Mouse (Mus musculus) hindbrain, embryonic 12.5 days (tissue): ENCODE measurements around the gene Parl. TPM values are rescaled to one million over a fixed set of nuclear protein-coding genes. Genes with fewer than 3 reads are reported as not detected.

Experiments used
- ATAC-seq: fragments of 200-750 bp; cut with Nextera tagmentation; 2 replicates; pipeline ENCODE4 v1.8.0; 2017; ENCODE audit warnings: moderate TSS enrichment; ENCODE audit not compliant: low FRiP score
- H3K27ac ChIP-seq: fragments of 300-500 bp; sonication (generic); 2 replicates; pipeline ENCODE4 v1.5.1; 2016; ENCODE audit warnings: mild to moderate bottlenecking
- H3K27me3 ChIP-seq: fragments of 300-500 bp; sonication (generic); 2 replicates; pipeline ENCODE4 v1.6.1; 2016; ENCODE audit warnings: mild to moderate bottlenecking
- H3K36me3 ChIP-seq: fragments of 300-500 bp; sonication (generic); 2 replicates; pipeline ENCODE4 v1.6.1; 2016; ENCODE audit warnings: mild to moderate bottlenecking
- H3K4me1 ChIP-seq: fragments of 300-500 bp; sonication (generic); 2 replicates; pipeline ENCODE4 v1.6.1; 2016
- H3K4me2 ChIP-seq: fragments of 300-500 bp; sonication (generic); replicated peaks from 2 replicates; pipeline ENCODE4 v1.6.1; 2016; ENCODE audit warnings: mild to moderate bottlenecking
- H3K4me3 ChIP-seq: fragments of 300-500 bp; sonication (generic); 2 replicates; pipeline ENCODE4 v1.5.1; 2016; ENCODE audit warnings: mild to moderate bottlenecking
- H3K9ac ChIP-seq: fragments of 300-500 bp; sonication (generic); 2 replicates; pipeline ENCODE4 v1.6.1; 2016; ENCODE audit warnings: mild to moderate bottlenecking, moderate library complexity
- H3K9me3 ChIP-seq: fragments of 300-500 bp; sonication (generic); replicated peaks from 2 replicates; pipeline ENCODE4 v1.6.1; 2016; ENCODE audit warnings: mild to moderate bottlenecking
- WGBS: fragments of 180-500 bp; shearing (Covaris S2); methylation state at CpG from one replicate; pipeline ENCODE4 v1.1.7; 2016; 5-methylcytosine and 5-hydroxymethylcytosine counted together
- polyA plus RNA-seq: library from polyadenylated mRNA; unstranded; fragments of >200 nt; fragmentation: Nextera tagmentation; extraction: Ambion mirVana; gene quantifications from 2 replicates; pipeline ENCODE4 v1.2.1, GENCODE M21; 2016

The Parl gene
- 80.9 and 85.5 TPM in 2 replicates for polyA plus RNA-seq

- under 1% methylated on average over 52 of the region's 52 CpGs for WGBS
- no peaks in the 10 kb centered on the region for H3K27me3 ChIP-seq
- peaks cover 15% of the 10 kb centered on the region for H3K4me1 ChIP-seq
- no peaks in the 10 kb centered on the region for H3K9me3 ChIP-seq
- H3K4me3 ChIP-seq, result peak within 1 kb of the TSS; percentile 91
- H3K36me3 ChIP-seq, result peaks cover 11% of the 10 kb centered on the region
- H3K9ac ChIP-seq, result peak within 1 kb of the TSS; percentile 82
- H3K27ac ChIP-seq, result peak within 1 kb of the TSS; percentile 80
- peak within 1 kb of the TSS; percentile 72 for H3K4me2 ChIP-seq
- ATAC-seq, result peak; percentile 90
These were observed at the start of gene Parl for GRCm38 (mm10) chr16:20301770-20302649. Gene Parl (minus strand): TSS chr16:20302387.

GRCm38 (mm10) chr16:20345464-20345863, 43.3 kb upstream of the Parl start:
- H3K4me3 ChIP-seq, result no peak overlapping the region
- ATAC-seq, result no peak
- no peak overlapping the region for H3K4me2 ChIP-seq
- no peaks in the 10 kb centered on the region for H3K4me1 ChIP-seq
- WGBS, result 100% methylated on average over 1 of the region's 1 CpGs
- H3K9ac ChIP-seq, result no peak overlapping the region
- H3K27ac ChIP-seq, result no peak overlapping the region
- no peaks in the 10 kb centered on the region for H3K9me3 ChIP-seq
- peaks cover 39% of the 10 kb centered on the region for H3K36me3 ChIP-seq
- no peaks in the 10 kb centered on the region for H3K27me3 ChIP-seq

- 97% methylated on average over 3 of the region's 3 CpGs for WGBS
- no peak overlapping the region for H3K4me3 ChIP-seq
- H3K4me1 ChIP-seq, result no peaks in the 10 kb centered on the region
- H3K27me3 ChIP-seq, result no peaks in the 10 kb centered on the region
- no peak overlapping the region for H3K9ac ChIP-seq
- no peak overlapping the region for H3K4me2 ChIP-seq
- no peak overlapping the region for H3K27ac ChIP-seq
- no peak for ATAC-seq
- H3K9me3 ChIP-seq, result no peaks in the 10 kb centered on the region
- peaks cover 58% of the 10 kb centered on the region for H3K36me3 ChIP-seq
These were observed 36.4 kb upstream of the Parl start for GRCm38 (mm10) chr16:20338616-20339015.

- 93% methylated on average over 8 of the region's 8 CpGs for WGBS
- Histone ChIP-seq H3K4me3 (no peak overlapping the region), H3K36me3 (peaks cover 77% of the 10 kb centered on the region), H3K9ac (no peak overlapping the region), H3K4me1 (no peaks in the 10 kb centered on the region), H3K4me2 (no peak overlapping the region), H3K27ac (no peak overlapping the region), H3K27me3 (no peaks in the 10 kb centered on the region), H3K9me3 (no peaks in the 10 kb centered on the region)
- no peak for ATAC-seq
These were observed 32.7 kb upstream of the Parl start for GRCm38 (mm10) chr16:20334918-20335317.

GRCm38 (mm10) chr16:20328306-20328705, 26.1 kb upstream of the Parl start:
- H3K4me3 ChIP-seq, result no peak overlapping the region
- no peak for ATAC-seq
- peaks cover 32% of the 10 kb centered on the region for H3K36me3 ChIP-seq
- H3K27me3 ChIP-seq, result no peaks in the 10 kb centered on the region
- H3K4me1 ChIP-seq, result no peaks in the 10 kb centered on the region
- H3K4me2 ChIP-seq, result no peak overlapping the region
- H3K27ac ChIP-seq, result no peak overlapping the region
- WGBS, result 91% methylated on average over 5 of the region's 5 CpGs
- H3K9ac ChIP-seq, result no peak overlapping the region
- no peaks in the 10 kb centered on the region for H3K9me3 ChIP-seq

GRCm38 (mm10) chr16:20325286-20325685, 23.1 kb upstream of the Parl start, which contains the start of gene Cyp2ab1:
Gene Cyp2ab1 (minus strand): TSS chr16:20325404.
- WGBS, result 72% methylated on average over 5 of the region's 5 CpGs
- Histone ChIP-seq H3K27ac (no peak within 1 kb of the TSS), H3K27me3 (no peaks in the 10 kb centered on the region), H3K4me2 (no peak within 1 kb of the TSS), H3K9me3 (no peaks in the 10 kb centered on the region), H3K4me1 (no peaks in the 10 kb centered on the region), H3K9ac (no peak within 1 kb of the TSS), H3K4me3 (no peak within 1 kb of the TSS), H3K36me3 (peaks cover 9% of the 10 kb centered on the region)
- no peak for ATAC-seq

- Histone ChIP-seq H3K27me3 (no peaks in the 10 kb centered on the region), H3K4me2 (no peak overlapping the region), H3K36me3 (no peaks in the 10 kb centered on the region; the same call in 1 of the 2 replicates), H3K4me3 (no peak overlapping the region), H3K27ac (no peak overlapping the region), H3K9me3 (no peaks in the 10 kb centered on the region), H3K9ac (no peak overlapping the region), H3K4me1 (no peaks in the 10 kb centered on the region)
- no peak for ATAC-seq
- WGBS, result 85% methylated on average over 5 of the region's 5 CpGs
These were observed 21.7 kb upstream of the Parl start for GRCm38 (mm10) chr16:20323907-20324306.

GRCm38 (mm10) chr16:20322274-20322673, 20.1 kb upstream of the Parl start:
- 93% methylated on average over 4 of the region's 4 CpGs for WGBS
- no peak overlapping the region for H3K4me3 ChIP-seq
- no peak for ATAC-seq
- no peak overlapping the region for H3K9ac ChIP-seq
- H3K4me1 ChIP-seq, result no peaks in the 10 kb centered on the region
- no peaks in the 10 kb centered on the region for H3K9me3 ChIP-seq
- no peaks in the 10 kb centered on the region for H3K36me3 ChIP-seq
- H3K27me3 ChIP-seq, result no peaks in the 10 kb centered on the region
- no peak overlapping the region for H3K27ac ChIP-seq
- H3K4me2 ChIP-seq, result no peak overlapping the region

- no peak overlapping the region for H3K9ac ChIP-seq
These were observed 14.6 kb upstream of the Parl start for GRCm38 (mm10) chr16:20316770-20317169.

GRCm38 (mm10) chr16:20315266-20315665, 13.1 kb upstream of the Parl start:
- Histone ChIP-seq H3K4me2 (no peak overlapping the region), H3K9me3 (no peaks in the 10 kb centered on the region), H3K9ac (no peak overlapping the region), H3K27ac (no peak overlapping the region), H3K36me3 (no peaks in the 10 kb centered on the region), H3K4me3 (no peak overlapping the region), H3K27me3 (no peaks in the 10 kb centered on the region), H3K4me1 (no peaks in the 10 kb centered on the region)
- no peak for ATAC-seq
- WGBS, result 91% methylated on average over 4 of the region's 4 CpGs

More at GRCm38 (mm10) chr16:20316770-20317169, 14.6 kb upstream of the Parl start:
- H3K9me3 ChIP-seq, result no peaks in the 10 kb centered on the region
- no peak for ATAC-seq
- no peaks in the 10 kb centered on the region for H3K27me3 ChIP-seq
- no peak overlapping the region for H3K4me2 ChIP-seq
- no peaks in the 10 kb centered on the region for H3K36me3 ChIP-seq
- H3K4me1 ChIP-seq, result no peaks in the 10 kb centered on the region
- H3K4me3 ChIP-seq, result no peak overlapping the region
- H3K27ac ChIP-seq, result no peak overlapping the region
- 82% methylated on average over 6 of the region's 6 CpGs for WGBS

GRCm38 (mm10) chr16:20312272-20312671, 10.1 kb upstream of the Parl start:
- H3K27ac ChIP-seq, result no peak overlapping the region
- H3K4me2 ChIP-seq, result no peak overlapping the region
- H3K4me1 ChIP-seq, result no peaks in the 10 kb centered on the region
- no peak overlapping the region for H3K9ac ChIP-seq
- H3K9me3 ChIP-seq, result no peaks in the 10 kb centered on the region
- no peaks in the 10 kb centered on the region for H3K27me3 ChIP-seq
- H3K36me3 ChIP-seq, result no peaks in the 10 kb centered on the region
- WGBS, result 72% methylated on average over 14 of the region's 14 CpGs
- H3K4me3 ChIP-seq, result no peak overlapping the region
- ATAC-seq, result no peak; the same call in 1 of the 2 replicates

GRCm38 (mm10) chr16:20300076-20300475, 2.1 kb downstream of the Parl start:
- 90% methylated on average over 2 of the region's 2 CpGs for WGBS
- peaks cover 15% of the 10 kb centered on the region for H3K4me1 ChIP-seq
- H3K9me3 ChIP-seq, result no peaks in the 10 kb centered on the region
- 0 out of 2 replicates have a peak overlapping the region, but pooled peaks have one; percentile 13 for H3K4me2 ChIP-seq
- no peaks in the 10 kb centered on the region for H3K27me3 ChIP-seq
- peaks cover 28% of the 10 kb centered on the region for H3K36me3 ChIP-seq
- H3K27ac ChIP-seq, result no peak overlapping the region
- ATAC-seq, result no peak
- H3K9ac ChIP-seq, result peak overlapping the region; percentile 13; the same call in 1 of the 2 replicates
- no peak overlapping the region for H3K4me3 ChIP-seq

GRCm38 (mm10) chr16:20280238-20280637, 21.9 kb downstream of the Parl start:
- H3K4me2 ChIP-seq, result no peak overlapping the region
- no peaks in the 10 kb centered on the region for H3K27me3 ChIP-seq
- no peak overlapping the region for H3K9ac ChIP-seq
- H3K36me3 ChIP-seq, result peaks cover 61% of the 10 kb centered on the region
- ATAC-seq, result no peak
- no peaks in the 10 kb centered on the region for H3K4me1 ChIP-seq
- no peak overlapping the region for H3K4me3 ChIP-seq
- no peak overlapping the region for H3K27ac ChIP-seq
- 87% methylated on average over 4 of the region's 4 CpGs for WGBS
- no peaks in the 10 kb centered on the region for H3K9me3 ChIP-seq
